In genomic region chr11:117799174-117799573, GRCm38 (mm10) we compare ENCODE assay signal across 15 mouse cellular contexts. TPM values are rescaled to one million over a fixed set of nuclear protein-coding genes. Genes with fewer than 3 reads are reported as not detected.
DNase-seq lines count a peak whose midpoint lies in the region; ATAC-seq and TF ChIP-seq lines count a peak whose summit lies in the region.
"Had no signal": no experiment of that assay in that cellular context is flagged by ENCODE, and none has a peak within 500 bp of the region (broad histone marks: within the 10 kb centered on the region; RNA-seq: fewer than 3 reads in every experiment).

No protein-coding gene starts in this region.

- no peak for TF ChIP-seq POLR2A in thymus, adult 2 months (IDR thresholded peaks at IDR 0.05; ENCODE audit: control insufficient read depth, extremely low read depth, insufficient read depth, low read length, poor library complexity)

- no peak for TF ChIP-seq CTCF in thymus, adult 2 months (IDR thresholded peaks at IDR 0.05; ENCODE audit: borderline replicate concordance, control insufficient read depth, extremely low read depth, insufficient read depth, low read length, poor library complexity)

- H3K27me3 ChIP-seq in heart, embryonic 10.5 days (ENCODE audit: insufficient read depth, poor library complexity, severe bottlenecking): peaks cover 10% of the 10 kb centered on the region
- no peaks in the 10 kb centered on the region for H3K27me3 ChIP-seq in thymus, adult 2 months (ENCODE audit: control insufficient read depth, insufficient read depth, low read length)
- H3K27me3 ChIP-seq in liver, embryonic 11.5 days (replicated peaks; ENCODE audit: control insufficient read depth, insufficient read depth, low read length): no peaks in the 10 kb centered on the region
- no peaks in the 10 kb centered on the region for H3K27me3 ChIP-seq in splenic B cell, adult 2 months (ENCODE audit: control insufficient read depth, insufficient read depth, low read length, poor library complexity, severe bottlenecking)
- no peaks in the 10 kb centered on the region for H3K27me3 ChIP-seq in forebrain, embryonic 15.5 days
- H3K27me3 ChIP-seq: embryonic facial prominence, embryonic 15.5 days; limb, embryonic 13.5 days; stomach, embryonic 15.5 days had no signal

- no peaks in the 10 kb centered on the region for H3K36me3 ChIP-seq in heart, embryonic 10.5 days
- H3K36me3 ChIP-seq in thymus, adult 2 months (ENCODE audit: control insufficient read depth, insufficient read depth, low read length): no peaks in the 10 kb centered on the region
- H3K36me3 ChIP-seq in liver, embryonic 11.5 days (ENCODE audit: control insufficient read depth, insufficient read depth, low read length): peaks cover 3% of the 10 kb centered on the region; the same call in 1 of the 2 replicates
- H3K36me3 ChIP-seq in splenic B cell, adult 2 months (ENCODE audit: control insufficient read depth, insufficient read depth, low read length, poor library complexity, severe bottlenecking): no peaks in the 10 kb centered on the region
- no peaks in the 10 kb centered on the region for H3K36me3 ChIP-seq in forebrain, embryonic 15.5 days
- H3K36me3 ChIP-seq: embryonic facial prominence, embryonic 15.5 days; limb, embryonic 13.5 days; stomach, embryonic 15.5 days had no signal

- DNase-seq in heart, embryonic 10.5 days (ENCODE audit: low spot score): no peak
- DNase-seq in heart, postnatal 14 days: no peak
- DNase-seq in thymus, adult 2 months: no peak
- DNase-seq in thymus, postnatal 36 days: no peak
- DNase-seq in liver, embryonic 11.5 days (ENCODE audit: low spot score): no peak
- DNase-seq in splenic B cell, adult 2 months (ENCODE audit: low read depth, low spot score): peak; percentile 88
- DNase-seq in left cerebral cortex, postnatal 4 days: no peak
- DNase-seq: adrenal gland, adult 8-10 months; cerebellum, postnatal 36 days; kidney, adult 18-20 months; thymus, postnatal 4 days had no signal

- peak overlapping the region; percentile 37; the same call in 1 of the 2 replicates for H3K4me3 ChIP-seq in heart, embryonic 10.5 days
- no peak overlapping the region for H3K4me3 ChIP-seq in thymus, adult 2 months (ENCODE audit: control insufficient read depth, insufficient read depth, low read length)
- H3K4me3 ChIP-seq in liver, embryonic 11.5 days (ENCODE audit: low read depth, low read length): peak overlapping the region; percentile 52
- H3K4me3 ChIP-seq in forebrain, embryonic 15.5 days: no peak overlapping the region
- H3K4me3 ChIP-seq: embryonic facial prominence, embryonic 15.5 days; limb, embryonic 13.5 days had no signal

- H3K9ac ChIP-seq in liver, embryonic 11.5 days (ENCODE audit: low read depth, low read length): peak overlapping the region; percentile 66
- H3K9ac ChIP-seq in forebrain, embryonic 15.5 days (replicated peaks): no peak overlapping the region
- H3K9ac ChIP-seq: embryonic facial prominence, embryonic 15.5 days; limb, embryonic 13.5 days; stomach, embryonic 15.5 days had no signal

- intact Hi-C loops in heart, postnatal 14 days (cut with DNase I): no loop called here
- intact Hi-C loops in left cerebral cortex, postnatal 4 days (cut with DNase I): no loop called here

- peak overlapping the region; percentile 82 for H3K4me2 ChIP-seq in liver, embryonic 11.5 days
- H3K4me2 ChIP-seq in forebrain, embryonic 15.5 days (replicated peaks): no peak overlapping the region
- H3K4me2 ChIP-seq: embryonic facial prominence, embryonic 15.5 days; limb, embryonic 13.5 days; stomach, embryonic 15.5 days had no signal

- H3K9me3 ChIP-seq in heart, embryonic 10.5 days: no peaks in the 10 kb centered on the region
- no peaks in the 10 kb centered on the region for H3K9me3 ChIP-seq in liver, embryonic 11.5 days (ENCODE audit: control insufficient read depth, low read length)
- no peaks in the 10 kb centered on the region for H3K9me3 ChIP-seq in forebrain, embryonic 15.5 days
- H3K9me3 ChIP-seq: embryonic facial prominence, embryonic 15.5 days; limb, embryonic 13.5 days; stomach, embryonic 15.5 days had no signal

- no peak for ATAC-seq in liver, embryonic 11.5 days (replicated peaks; ENCODE audit: low FRiP score)
- ATAC-seq in forebrain, embryonic 15.5 days (replicated peaks): no peak

- H3K4me1 ChIP-seq in heart, embryonic 10.5 days: peaks cover 34% of the 10 kb centered on the region
- peaks cover 35% of the 10 kb centered on the region for H3K4me1 ChIP-seq in thymus, adult 2 months (replicated peaks; ENCODE audit: control insufficient read depth, insufficient read depth, low read length)
- H3K4me1 ChIP-seq in liver, embryonic 11.5 days (replicated peaks; ENCODE audit: control insufficient read depth, insufficient read depth, low read length): peaks cover 50% of the 10 kb centered on the region
- no peaks in the 10 kb centered on the region for H3K4me1 ChIP-seq in forebrain, embryonic 15.5 days

- 54% methylated on average over 5 of the region's 5 CpGs for WGBS in heart, embryonic 10.5 days
- 39% methylated on average over 5 of the region's 5 CpGs for WGBS in thymus, adult 2 months
- 56% methylated on average over 5 of the region's 5 CpGs for whole genome bisulfite sequencing in liver, embryonic 11.5 days
- WGBS in forebrain, embryonic 15.5 days: 67% methylated on average over 5 of the region's 5 CpGs

- 0 out of 2 replicates have a peak overlapping the region, but pooled peaks have one; percentile 0 for H3K27ac ChIP-seq in heart, embryonic 10.5 days
- peak overlapping the region; percentile 8; the same call in 1 of the 2 replicates for H3K27ac ChIP-seq in thymus, adult 2 months (ENCODE audit: control insufficient read depth, insufficient read depth, low read length)
- peak overlapping the region; percentile 87 for H3K27ac ChIP-seq in liver, embryonic 11.5 days (ENCODE audit: low read depth, low read length)
- H3K27ac ChIP-seq in forebrain, embryonic 15.5 days (replicated peaks): no peak overlapping the region
- H3K27ac ChIP-seq: embryonic facial prominence, embryonic 15.5 days; limb, embryonic 13.5 days; stomach, embryonic 15.5 days had no signal

RNA-seq across cellular contexts. Expression of gene 6030468B19Rik, which starts 1.7 kb away (rescaled TPM):
- 4.3 and 4.8 TPM in 2 replicates for polyA plus RNA-seq in heart, embryonic 10.5 days (2016; fragmentation: Nextera tagmentation; extraction: Ambion mirVana)
- not detected for total RNA-seq in heart, postnatal 14 days (2021)
- 1.7 and 1.8 TPM in 2 replicates for polyA plus RNA-seq in thymus, adult 2 months (2012; rRNA removed)
- polyA plus RNA-seq in liver, embryonic 11.5 days (2014; fragmentation: Nextera tagmentation; extraction: Ambion mirVana): 49.3 and 54.3 TPM in 2 replicates
- not detected for total RNA-seq in left cerebral cortex, postnatal 4 days (2021)
- polyA plus RNA-seq in forebrain, embryonic 15.5 days (2015; fragmentation: Nextera tagmentation; extraction: Ambion mirVana): 0.18 TPM in 1 of 2 replicates, not detected in the other
- total RNA-seq: adrenal gland, adult 8-10 months had no signal

RNA-seq across cellular contexts. Expression of gene Gm20708, which starts 10.3 kb away (rescaled TPM):
- polyA plus RNA-seq in heart, embryonic 10.5 days (2016; fragmentation: Nextera tagmentation; extraction: Ambion mirVana): 1.1 TPM in 2 replicates
- total RNA-seq in heart, postnatal 14 days (2021): 1 to 10 TPM in 1 of 2 experiments, under 1 TPM in 1; 0.98 to 2.3 TPM
- 0.06 TPM in 1 of 2 replicates, not detected in the other for polyA plus RNA-seq in thymus, adult 2 months (2012; rRNA removed)
- polyA plus RNA-seq in liver, embryonic 11.5 days (2014; fragmentation: Nextera tagmentation; extraction: Ambion mirVana): 0.21 and 0.80 TPM in 2 replicates
- 1 to 10 TPM; 4.4 to 5.1 TPM for total RNA-seq in left cerebral cortex, postnatal 4 days (2021)
- polyA plus RNA-seq in forebrain, embryonic 15.5 days (2015; fragmentation: Nextera tagmentation; extraction: Ambion mirVana): 0.72 and 0.79 TPM in 2 replicates

RNA-seq across cellular contexts. Expression of gene Syngr2, which starts 10.3 kb away (rescaled TPM):
- polyA plus RNA-seq in heart, embryonic 10.5 days (2016; fragmentation: Nextera tagmentation; extraction: Ambion mirVana): 68.1 and 76.3 TPM in 2 replicates
- 100 to 1,000 TPM; 108 to 109 TPM for total RNA-seq in heart, postnatal 14 days (2021)
- polyA plus RNA-seq in thymus, adult 2 months (2012; rRNA removed): 286 and 322 TPM in 2 replicates
- 92.1 and 99.4 TPM in 2 replicates for polyA plus RNA-seq in liver, embryonic 11.5 days (2014; fragmentation: Nextera tagmentation; extraction: Ambion mirVana)
- total RNA-seq in left cerebral cortex, postnatal 4 days (2021): 10 to 100 TPM in 1 of 2 experiments, 1 to 10 TPM in 1; 9.2 to 14.1 TPM
- 12.3 and 12.6 TPM in 2 replicates for polyA plus RNA-seq in forebrain, embryonic 15.5 days (2015; fragmentation: Nextera tagmentation; extraction: Ambion mirVana)

RNA-seq across cellular contexts. Expression of gene Tmc6, which starts 17.2 kb away (rescaled TPM):
- 30.6 and 33.3 TPM in 2 replicates for polyA plus RNA-seq in heart, embryonic 10.5 days (2016; fragmentation: Nextera tagmentation; extraction: Ambion mirVana)
- total RNA-seq in heart, postnatal 14 days (2021): 10 to 100 TPM; 27.0 to 30.2 TPM
- polyA plus RNA-seq in thymus, adult 2 months (2012; rRNA removed): 201 and 217 TPM in 2 replicates
- polyA plus RNA-seq in liver, embryonic 11.5 days (2014; fragmentation: Nextera tagmentation; extraction: Ambion mirVana): 61.2 and 62.1 TPM in 2 replicates
- 1 to 10 TPM; 3.5 TPM for total RNA-seq in left cerebral cortex, postnatal 4 days (2021)
- 1.9 and 2.6 TPM in 2 replicates for polyA plus RNA-seq in forebrain, embryonic 15.5 days (2015; fragmentation: Nextera tagmentation; extraction: Ambion mirVana)

RNA-seq across cellular contexts. Expression of gene Tmc8, which starts 17.3 kb away (rescaled TPM):
- polyA plus RNA-seq in heart, embryonic 10.5 days (2016; fragmentation: Nextera tagmentation; extraction: Ambion mirVana): 3.7 and 3.9 TPM in 2 replicates
- 1 to 10 TPM; 5.0 to 7.3 TPM for total RNA-seq in heart, postnatal 14 days (2021)
- 388 and 467 TPM in 2 replicates for polyA plus RNA-seq in thymus, adult 2 months (2012; rRNA removed)
- 18.6 and 18.8 TPM in 2 replicates for polyA plus RNA-seq in liver, embryonic 11.5 days (2014; fragmentation: Nextera tagmentation; extraction: Ambion mirVana)
- total RNA-seq in left cerebral cortex, postnatal 4 days (2021): 1 to 10 TPM; 1.2 to 1.5 TPM
- 0.43 and 0.45 TPM in 2 replicates for polyA plus RNA-seq in forebrain, embryonic 15.5 days (2015; fragmentation: Nextera tagmentation; extraction: Ambion mirVana)

Comparison
In these comparisons a context has a peak if more than half of its experiments do, and no peak if none do; other contexts are left out.
1. H3K4me3 ChIP-seq: peak in heart, embryonic 10.5 days (single experiment) and liver, embryonic 11.5 days (single experiment); none in thymus, adult 2 months (single experiment) and forebrain, embryonic 15.5 days (single experiment).